Mouse (Mus musculus): ENCODE data around the gene Atpif1.

GRCm38 (mm10) chr4:132488521-132488920, 44.9 kb downstream of the Atpif1 start:
- TF ChIP-seq POLR2A (IDR thresholded peaks at IDR 0.05; ENCODE audit: borderline replicate concordance, extremely low read depth, insufficient read depth, insufficient read length, poor library complexity, severe bottlenecking) = no peak
- TF ChIP-seq CTCF (IDR thresholded peaks at IDR 0.05; ENCODE audit: borderline replicate concordance, extremely low read depth, insufficient read depth, insufficient read length) = no peak

Measured in brain, embryonic 14.5 days (tissue).